Mouse (Mus musculus): Measurements from ENCODE around the gene Eftud2.

Gene Eftud2

GRCm38 (mm10) chr11:102874801-102875334 is 5.9 kb downstream of the Eftud2 start:
- no peak for DNase-seq

GRCm38 (mm10) chr11:102864272-102864671 is 16.5 kb downstream of the Eftud2 start:
- peak; percentile 90 for DNase-seq

DNA sequence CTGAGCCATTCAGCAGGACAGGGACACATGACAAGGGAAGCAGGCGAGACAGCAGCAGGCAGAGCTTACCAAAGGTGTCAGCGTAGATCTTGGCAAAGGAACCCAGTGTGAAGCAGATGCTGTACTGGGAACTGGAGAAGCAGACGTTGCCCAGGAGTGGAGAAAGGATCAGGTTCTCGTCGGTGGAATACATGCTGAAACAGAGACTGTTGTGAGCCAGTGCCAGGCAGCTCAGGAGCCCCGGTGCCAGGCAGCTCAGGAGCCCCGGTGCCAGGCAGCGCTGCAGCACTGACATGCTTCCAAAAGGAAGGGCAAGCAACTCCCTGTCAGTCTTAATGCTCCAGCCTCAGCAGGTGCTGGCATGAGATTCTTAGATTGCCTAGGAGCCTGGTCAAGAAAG is 20.9 kb downstream of the Eftud2 start:
- DNase-seq = no peak

GRCm38 (mm10) chr11:102858951-102859350 is 21.8 kb downstream of the Eftud2 start:
- DNase-seq = no peak

DNA sequence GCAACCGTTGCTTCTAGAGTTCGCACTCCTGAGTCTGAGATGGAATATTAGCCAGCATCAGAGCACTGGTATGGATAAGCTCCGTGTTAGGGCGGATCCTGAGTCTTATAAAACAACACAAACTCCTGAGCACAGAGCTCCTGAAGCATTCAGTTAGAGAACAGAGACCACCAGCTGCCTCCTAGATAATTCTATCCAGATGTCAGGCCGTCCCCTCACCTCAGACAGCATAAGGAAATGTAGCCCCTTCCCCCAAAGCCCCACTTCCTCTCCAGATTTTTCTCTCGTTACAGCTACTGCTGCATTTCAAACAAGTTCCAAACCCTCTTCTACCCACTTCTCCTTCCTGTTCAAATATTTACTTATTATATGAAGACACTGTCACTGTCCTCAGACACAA is 24.8 kb downstream of the Eftud2 start:
- DNase-seq = no peak

DNA sequence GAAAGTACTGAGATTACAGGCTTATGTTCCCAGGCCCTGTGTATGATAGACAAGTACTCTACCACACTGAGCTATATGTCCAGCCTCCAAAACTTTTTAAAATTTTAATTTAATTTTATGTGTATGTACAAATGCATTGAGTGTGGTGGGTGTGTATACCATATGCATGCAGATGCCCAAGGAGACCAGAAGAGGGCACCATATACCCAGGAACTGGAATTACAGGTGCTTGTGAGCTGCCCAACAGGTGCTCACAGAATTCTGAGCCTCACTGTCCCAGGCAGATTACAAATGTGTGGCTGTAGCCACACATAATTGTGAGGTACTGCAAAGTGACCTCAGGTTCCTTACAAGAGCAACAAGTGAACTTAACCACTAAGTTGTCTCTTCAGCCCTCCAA is 27.0 kb downstream of the Eftud2 start:
- DNase-seq = no peak

GRCm38 (mm10) chr11:102851883-102852282 is 28.9 kb downstream of the Eftud2 start:
- peak; percentile 85 for DNase-seq

GRCm38 (mm10) chr11:102845926-102846325 is 34.9 kb downstream of the Eftud2 start:
- DNase-seq = no peak

GRCm38 (mm10) chr11:102838616-102839150 is 42.1 kb downstream of the Eftud2 start:
- no peak for DNase-seq

DNA sequence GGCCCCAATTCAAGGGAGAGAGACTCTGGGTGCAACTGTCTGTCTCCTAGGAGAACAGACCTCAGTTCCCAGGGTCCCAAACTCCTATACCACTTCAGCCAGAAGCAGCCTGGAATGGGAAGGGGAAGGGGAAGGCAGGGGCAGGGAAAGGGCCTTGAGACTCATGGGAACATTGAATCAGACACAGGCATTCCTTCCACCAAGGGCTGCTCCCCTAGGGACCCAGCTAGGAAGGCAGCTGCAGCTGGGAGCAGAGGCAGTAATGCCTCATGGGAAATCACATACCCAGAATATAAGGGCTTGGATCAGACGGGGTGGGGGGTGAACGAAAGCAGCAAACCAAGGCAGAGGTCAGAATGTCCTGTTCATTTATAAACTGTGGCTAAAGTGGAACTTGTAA is 42.7 kb downstream of the Eftud2 start:
- peak; percentile 38 for DNase-seq

DNA sequence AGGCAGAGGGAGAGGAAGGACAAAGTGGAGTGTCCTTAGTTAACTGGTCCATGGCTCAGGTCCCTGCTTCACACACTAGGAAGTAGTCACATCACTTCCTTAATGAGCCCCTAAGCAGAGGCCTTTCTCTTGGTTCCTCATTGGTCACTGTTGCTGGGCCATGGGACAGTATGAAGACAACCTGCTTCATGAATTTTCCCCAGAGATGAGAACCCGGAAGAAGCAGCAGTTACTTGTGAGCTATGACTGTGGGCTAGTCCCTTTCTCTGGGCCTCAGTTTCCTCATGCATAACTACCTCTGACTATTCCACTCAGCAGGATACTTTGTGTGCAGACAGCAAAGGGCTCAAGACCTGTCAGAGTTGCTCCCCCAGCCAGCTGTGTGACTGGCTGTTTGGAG is 43.4 kb downstream of the Eftud2 start:
- no peak for DNase-seq

GRCm38 (mm10) chr11:102836146-102836545 is 44.6 kb downstream of the Eftud2 start:
- DNase-seq = no peak

- DNase-seq = peak; percentile 30
These were observed 45.2 kb downstream of the Eftud2 start, which contains the start of gene Higd1b for GRCm38 (mm10) chr11:102835549-102835948. Gene Higd1b (plus strand): TSS chr11:102835849.

DNA sequence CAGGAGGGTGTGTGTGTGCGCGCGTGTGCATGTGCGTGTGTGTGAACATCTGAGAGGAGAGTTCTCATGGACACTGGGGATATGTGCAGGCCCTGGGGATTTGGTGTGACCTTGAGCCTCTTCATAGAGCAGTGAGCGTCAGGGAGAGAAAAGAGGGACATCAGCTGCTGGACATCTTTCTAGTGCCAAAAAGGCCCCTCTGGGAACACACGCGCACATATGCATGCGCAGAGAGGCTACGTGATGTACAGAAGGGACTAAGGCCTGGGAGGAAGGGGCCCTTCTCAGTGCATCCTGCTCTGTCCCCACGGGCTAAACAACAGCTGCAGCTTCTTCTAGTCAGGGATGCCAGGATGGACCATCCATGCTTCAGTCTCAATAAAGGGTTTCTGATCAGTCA is 46.6 kb downstream of the Eftud2 start:
- DNase-seq = peak; percentile 29

GRCm38 (mm10) chr11:102832700-102833297 is 48.0 kb downstream of the Eftud2 start:
- no peak for DNase-seq

DNA sequence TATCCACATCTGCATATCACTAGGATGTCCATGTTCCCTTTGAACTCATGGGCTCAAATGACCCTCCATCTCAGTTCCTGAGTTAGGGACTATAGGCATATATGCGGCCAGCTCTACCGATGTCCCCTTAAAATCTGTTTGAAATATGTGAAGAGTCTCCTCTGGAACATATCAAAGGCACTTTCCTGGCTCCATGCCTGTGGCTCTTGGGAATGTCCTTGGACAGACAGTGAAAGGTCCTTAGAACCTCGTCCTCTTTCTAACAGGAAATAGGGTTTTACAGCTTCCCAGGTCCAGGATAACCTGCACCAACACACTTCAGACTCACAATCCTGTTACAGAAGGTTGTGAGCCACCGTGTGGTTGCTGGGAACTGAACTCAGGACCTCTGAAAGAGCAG is 50.5 kb downstream of the Eftud2 start:
- peak; percentile 9 for DNase-seq

DNA sequence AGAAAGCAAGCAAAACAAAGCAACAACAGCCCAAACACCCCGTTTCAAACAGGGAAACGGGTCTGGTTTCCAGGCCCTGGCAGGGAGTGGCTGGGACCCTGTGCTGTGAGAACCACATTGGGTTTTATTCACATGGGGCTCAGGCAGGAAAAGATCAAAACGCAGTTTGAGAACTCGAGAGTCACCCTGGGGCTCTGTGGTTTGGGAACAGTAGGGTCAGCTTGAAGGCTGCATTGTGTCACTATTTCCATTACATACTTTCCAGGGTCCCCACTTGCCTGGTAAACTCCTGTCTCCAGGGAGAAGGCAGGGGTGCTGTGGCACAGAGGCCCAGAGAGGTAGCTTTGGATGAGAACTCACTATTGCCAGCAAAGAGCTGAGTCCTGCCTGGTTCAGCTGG is 53.7 kb downstream of the Eftud2 start:
- no peak for DNase-seq

DNA sequence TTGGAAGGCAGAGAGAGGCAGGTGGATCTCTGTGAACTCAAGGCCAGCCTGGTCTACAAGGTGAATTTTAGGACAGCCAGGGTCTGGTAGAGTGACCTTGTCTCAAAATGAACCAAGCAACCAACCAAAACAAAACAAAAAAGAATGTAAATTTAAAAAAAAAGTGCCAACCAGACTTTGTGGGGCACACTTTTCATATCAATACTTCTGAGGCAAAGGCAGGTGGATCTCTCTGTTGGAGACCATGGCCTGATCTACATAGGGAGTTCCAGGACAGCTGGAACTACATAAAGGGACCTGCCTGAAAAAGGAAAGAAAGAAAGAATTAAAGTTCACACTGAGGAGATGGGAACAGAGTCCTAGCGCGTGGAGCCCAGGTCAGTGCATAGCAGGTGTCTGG is 54.3 kb downstream of the Eftud2 start:
- DNase-seq = no peak

DNA sequence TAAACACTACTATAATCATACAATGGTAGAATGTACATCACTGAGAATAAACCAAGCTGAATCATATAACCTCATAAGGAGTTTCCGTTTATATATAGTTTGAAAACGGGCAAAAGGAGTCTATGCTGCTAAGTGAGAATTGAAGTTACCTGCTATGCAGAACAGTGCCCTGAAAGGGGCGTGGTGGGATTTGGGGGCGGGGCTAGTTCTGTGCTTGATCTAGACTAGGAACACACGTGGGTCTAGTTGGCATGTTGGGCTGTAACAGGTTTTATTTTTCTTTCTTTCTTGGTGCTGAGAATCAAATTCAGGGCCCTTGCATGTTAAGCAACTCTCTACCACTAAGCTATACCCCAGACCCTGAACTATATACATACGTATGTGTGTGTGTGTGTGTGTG is 59.6 kb downstream of the Eftud2 start:
- peak; percentile 9 for DNase-seq

DNA sequence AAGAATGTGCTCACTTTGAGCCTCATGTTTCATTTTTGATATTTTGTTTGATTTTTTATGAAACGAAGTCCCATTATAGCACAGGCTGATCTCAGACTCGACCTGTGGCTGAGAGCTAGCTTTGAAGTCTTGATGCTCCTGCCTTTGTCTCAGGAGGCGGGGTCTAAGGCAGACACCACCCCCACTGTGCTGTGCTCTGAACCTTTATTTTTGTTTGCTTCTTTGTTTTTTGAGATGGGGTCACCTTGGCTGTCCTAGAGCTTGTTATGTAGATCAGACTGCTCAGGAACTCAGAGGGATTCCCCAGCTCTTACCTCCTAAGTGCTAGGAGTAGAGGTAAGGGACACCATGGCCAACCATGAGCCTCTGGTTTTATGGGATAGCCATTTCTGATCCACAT is 60.4 kb downstream of the Eftud2 start:
- DNase-seq = no peak

GRCm38 (mm10) chr11:102819783-102820385 is 60.9 kb downstream of the Eftud2 start:
- no peak for DNase-seq

GRCm38 (mm10) chr11:102819021-102819782 is 61.6 kb downstream of the Eftud2 start, which contains the start of gene Gjc1:
Gene Gjc1 (minus strand): TSS chr11:102819700.
- DNase-seq = peak; percentile 60
